Mouse (Mus musculus): ENCODE measurements around the gene Grik3.

- TF ChIP-seq CTCF (IDR thresholded peaks at IDR 0.05; ENCODE audit: low read depth, low read length): no peak
- no peak for TF ChIP-seq EP300 (IDR thresholded peaks at IDR 0.05; ENCODE audit: insufficient read depth, low read depth, low read length)
- TF ChIP-seq POLR2A (IDR thresholded peaks at IDR 0.05; ENCODE audit: insufficient read depth, low read length): no peak
These were observed at the start of gene Grik3 for GRCm38 (mm10) chr4:125490661-125491504.

All from ES-Bruce4 (cell line).